Mouse (Mus musculus) embryonic facial prominence, embryonic 12.5 days (tissue): ENCODE measurements around the gene Sgsh. TPM values are rescaled to one million over a fixed set of nuclear protein-coding genes. Genes with fewer than 3 reads are reported as not detected.

ENCODE experiments used
- ATAC-seq: fragments of 200-750 bp; cut with Nextera tagmentation; 2 replicates; pipeline ENCODE4 v1.8.0; 2017; ENCODE audit not compliant: insufficient number of reproducible peaks, insufficient read depth, low FRiP score, low TSS enrichment
- H3K27ac ChIP-seq: fragments of 300-500 bp; sonication (generic); 2 replicates; pipeline ENCODE4 v1.5.1; 2016; ENCODE audit warnings: mild to moderate bottlenecking
- H3K27me3 ChIP-seq: fragments of 300-500 bp; sonication (generic); 2 replicates; pipeline ENCODE4 v1.6.1; 2016; ENCODE audit warnings: mild to moderate bottlenecking, moderate library complexity
- H3K36me3 ChIP-seq: fragments of 300-500 bp; sonication (generic); 2 replicates; pipeline ENCODE4 v1.6.1; 2016; ENCODE audit warnings: mild to moderate bottlenecking
- H3K4me1 ChIP-seq: fragments of 300-500 bp; sonication (generic); 2 replicates; pipeline ENCODE4 v1.6.1; 2016
- H3K4me2 ChIP-seq: fragments of 300-500 bp; sonication (generic); replicated peaks from 2 replicates; pipeline ENCODE4 v1.6.1; 2016; ENCODE audit warnings: mild to moderate bottlenecking, moderate library complexity
- H3K4me3 ChIP-seq: fragments of 300-500 bp; sonication (generic); 2 replicates; pipeline ENCODE4 v1.5.1; 2016; ENCODE audit warnings: mild to moderate bottlenecking
- H3K9ac ChIP-seq: fragments of 300-500 bp; sonication (generic); 2 replicates; pipeline ENCODE4 v1.6.1; 2016; ENCODE audit warnings: mild to moderate bottlenecking, moderate library complexity
- H3K9me3 ChIP-seq: fragments of 300-500 bp; sonication (generic); 2 replicates; pipeline ENCODE4 v1.6.1; 2016; ENCODE audit warnings: mild to moderate bottlenecking, moderate library complexity
- WGBS: fragments of 180-500 bp; shearing (Covaris S2); methylation state at CpG from one replicate; pipeline ENCODE4 v1.1.7; 2016; 5-methylcytosine and 5-hydroxymethylcytosine counted together
- polyA plus RNA-seq: library from polyadenylated mRNA; unstranded; fragments of >200 nt; fragmentation: Nextera tagmentation; extraction: Ambion mirVana; gene quantifications from 2 replicates; pipeline ENCODE4 v1.2.1, GENCODE M21; 2016

The Sgsh gene
- polyA plus RNA-seq, 1 experiment from 2014 or later = 5.9 TPM

- H3K4me3 ChIP-seq = no peak overlapping the region
Measured at GRCm38 (mm10) chr11:119363534-119364145, 8.3 kb upstream of the Sgsh start.

GRCm38 (mm10) chr11:119362769-119363533 lies 7.6 kb upstream of the Sgsh start:
- Histone ChIP-seq H3K27me3 (no peaks in the 10 kb centered on the region), H3K9me3 (no peaks in the 10 kb centered on the region), H3K4me3 (no peak overlapping the region), H3K4me1 (no peaks in the 10 kb centered on the region), H3K36me3 (peaks cover 14% of the 10 kb centered on the region), H3K9ac (no peak overlapping the region), H3K27ac (peak overlapping the region; percentile 9; the same call in 1 of the 2 replicates), H3K4me2 (no peak overlapping the region; the same call in 1 of the 2 replicates)
- ATAC-seq = peak; percentile 59; the same call in 1 of the 2 replicates
- 45% methylated on average over 11 of the region's 11 CpGs for WGBS

More at GRCm38 (mm10) chr11:119363534-119364145, 8.3 kb upstream of the Sgsh start:
- WGBS = 32% methylated on average over 11 of the region's 11 CpGs
- Histone ChIP-seq H3K27ac (no peak overlapping the region), H3K9ac (no peak overlapping the region), H3K4me1 (no peaks in the 10 kb centered on the region), H3K36me3 (peaks cover 16% of the 10 kb centered on the region), H3K4me2 (no peak overlapping the region; the same call in 1 of the 2 replicates), H3K9me3 (no peaks in the 10 kb centered on the region), H3K27me3 (no peaks in the 10 kb centered on the region)
- ATAC-seq = peak; percentile 85; the same call in 1 of the 2 replicates

GRCm38 (mm10) chr11:119359089-119359488 lies 3.8 kb upstream of the Sgsh start:
- Histone ChIP-seq H3K4me1 (peaks cover 18% of the 10 kb centered on the region), H3K9ac (no peak overlapping the region), H3K4me3 (no peak overlapping the region), H3K9me3 (no peaks in the 10 kb centered on the region), H3K27me3 (no peaks in the 10 kb centered on the region), H3K4me2 (no peak overlapping the region), H3K36me3 (peaks cover 11% of the 10 kb centered on the region), H3K27ac (no peak overlapping the region)
- ATAC-seq = no peak
- WGBS = 86% methylated on average over 10 of the region's 10 CpGs

GRCm38 (mm10) chr11:119354798-119355442 lies 416 bp downstream of the Sgsh start:
- 0 out of 2 replicates have a peak, but pooled peaks have one; percentile 20 for ATAC-seq
- Histone ChIP-seq H3K4me1 (peaks cover 18% of the 10 kb centered on the region), H3K27me3 (0 out of 2 replicates have a peak, but pooled peaks cover 6% of the 10 kb centered on the region), H3K4me3 (peak overlapping the region; percentile 67), H3K4me2 (peak overlapping the region; percentile 80), H3K9me3 (no peaks in the 10 kb centered on the region), H3K36me3 (peaks cover 5% of the 10 kb centered on the region; the same call in 1 of the 2 replicates), H3K27ac (peak overlapping the region; percentile 74), H3K9ac (peak overlapping the region; percentile 78)
- WGBS = 5% methylated on average over 23 of the region's 23 CpGs

GRCm38 (mm10) chr11:119353946-119354345 lies 1.4 kb downstream of the Sgsh start:
- 85% methylated on average over 4 of the region's 4 CpGs for WGBS
- no peak overlapping the region for H3K4me2 ChIP-seq

DNA sequence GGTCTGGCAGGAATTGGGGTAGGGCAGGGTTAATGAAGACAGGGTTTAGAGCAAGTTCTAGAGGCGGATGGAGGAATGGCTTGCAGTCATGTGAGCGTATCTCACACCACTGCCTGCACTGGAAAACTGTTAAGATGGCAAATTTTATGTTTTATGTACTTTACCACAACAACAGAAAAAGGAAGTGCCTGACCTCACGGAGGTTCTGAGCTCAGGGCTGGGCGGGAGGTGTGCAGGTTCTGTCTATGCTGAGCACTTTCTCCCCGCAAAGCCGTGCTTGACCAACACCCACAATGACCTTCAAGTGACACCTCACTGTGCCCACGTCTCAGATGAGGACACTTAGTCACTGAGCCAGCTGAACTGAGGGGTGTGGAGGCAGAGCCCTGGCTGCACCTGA lies 3.2 kb downstream of the Sgsh start:
- Histone ChIP-seq H3K9ac (no peak overlapping the region), H3K27ac (no peak overlapping the region), H3K27me3 (0 out of 2 replicates have a peak, but pooled peaks cover 6% of the 10 kb centered on the region), H3K36me3 (no peaks in the 10 kb centered on the region), H3K4me2 (no peak overlapping the region), H3K4me1 (peaks cover 18% of the 10 kb centered on the region), H3K9me3 (no peaks in the 10 kb centered on the region), H3K4me3 (no peak overlapping the region)
- ATAC-seq = no peak
- 78% methylated on average over 7 of the region's 7 CpGs for WGBS

More at GRCm38 (mm10) chr11:119353946-119354345, 1.4 kb downstream of the Sgsh start:
- H3K27me3 ChIP-seq = 0 out of 2 replicates have a peak, but pooled peaks cover 6% of the 10 kb centered on the region
- no peaks in the 10 kb centered on the region for H3K36me3 ChIP-seq
- H3K27ac ChIP-seq = no peak overlapping the region
- no peaks in the 10 kb centered on the region for H3K9me3 ChIP-seq
- H3K4me3 ChIP-seq = no peak overlapping the region
- peaks cover 18% of the 10 kb centered on the region for H3K4me1 ChIP-seq
- H3K9ac ChIP-seq = no peak overlapping the region
- ATAC-seq = no peak

DNA sequence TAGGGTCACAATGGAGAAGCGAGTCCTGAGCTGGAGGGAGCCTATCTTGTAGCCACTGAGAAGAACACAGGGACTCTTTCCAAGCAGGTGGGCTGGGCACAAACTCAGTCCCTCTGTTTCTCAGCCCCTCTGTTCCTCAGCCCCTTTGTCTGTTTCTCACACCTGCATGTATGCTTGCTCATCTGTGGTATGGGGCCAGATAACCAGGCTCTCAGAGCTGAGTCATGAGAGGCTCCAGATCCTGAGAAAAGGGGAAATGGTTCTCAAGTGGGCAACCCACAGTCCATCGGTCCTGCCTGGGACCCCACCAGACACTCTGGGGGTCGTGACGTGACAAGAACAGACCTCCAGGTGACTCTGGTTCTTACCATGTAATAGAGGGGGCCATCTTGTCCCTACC lies 8.2 kb downstream of the Sgsh start:
- Histone ChIP-seq H3K9ac (no peak overlapping the region), H3K4me1 (no peaks in the 10 kb centered on the region), H3K27ac (no peak overlapping the region), H3K9me3 (no peaks in the 10 kb centered on the region), H3K4me3 (no peak overlapping the region), H3K4me2 (no peak overlapping the region), H3K36me3 (no peaks in the 10 kb centered on the region), H3K27me3 (no peaks in the 10 kb centered on the region)
- WGBS = 87% methylated on average over 4 of the region's 4 CpGs
- no peak for ATAC-seq

- no peak overlapping the region for H3K27ac ChIP-seq
- H3K4me2 ChIP-seq = no peak overlapping the region
- no peaks in the 10 kb centered on the region for H3K36me3 ChIP-seq
- no peaks in the 10 kb centered on the region for H3K27me3 ChIP-seq
- H3K4me3 ChIP-seq = no peak overlapping the region
- H3K9ac ChIP-seq = no peak overlapping the region
- no peak for ATAC-seq
- H3K9me3 ChIP-seq = no peaks in the 10 kb centered on the region
- 72% methylated on average over 6 of the region's 6 CpGs for WGBS
- no peaks in the 10 kb centered on the region for H3K4me1 ChIP-seq
Measured at GRCm38 (mm10) chr11:119344865-119345264, 10.5 kb downstream of the Sgsh start.

GRCm38 (mm10) chr11:119344178-119344577 lies 11.2 kb downstream of the Sgsh start:
- Histone ChIP-seq H3K27me3 (no peaks in the 10 kb centered on the region), H3K4me3 (no peak overlapping the region), H3K4me2 (no peak overlapping the region), H3K36me3 (no peaks in the 10 kb centered on the region), H3K4me1 (no peaks in the 10 kb centered on the region), H3K9ac (no peak overlapping the region), H3K9me3 (no peaks in the 10 kb centered on the region), H3K27ac (no peak overlapping the region)
- 85% methylated on average over 8 of the region's 8 CpGs for WGBS
- no peak for ATAC-seq

DNA sequence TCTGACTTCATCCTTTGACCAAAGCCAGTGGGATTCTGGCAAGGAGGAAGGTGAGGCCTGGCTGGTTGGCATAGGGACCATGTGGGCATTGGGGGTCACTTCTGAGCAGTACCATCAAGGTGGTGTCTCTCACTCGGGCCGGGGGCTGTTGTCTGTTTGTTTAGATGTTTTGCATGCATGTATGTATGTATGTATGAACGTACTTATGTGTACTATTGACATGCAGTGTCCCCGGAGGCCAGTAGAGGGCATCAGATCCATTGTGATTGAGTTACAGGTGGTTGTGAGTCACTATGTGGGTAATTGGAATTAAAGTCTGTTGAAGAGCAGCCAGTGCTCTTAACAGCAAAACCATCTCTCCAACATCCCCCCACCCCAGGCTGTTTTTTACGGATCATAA lies 15.7 kb downstream of the Sgsh start:
- 8% methylated on average over 5 of the region's 5 CpGs for WGBS
- Histone ChIP-seq H3K4me1 (no peaks in the 10 kb centered on the region), H3K36me3 (no peaks in the 10 kb centered on the region), H3K9me3 (no peaks in the 10 kb centered on the region), H3K9ac (0 out of 2 replicates have a peak overlapping the region, but pooled peaks have one; percentile 3), H3K27ac (no peak overlapping the region), H3K27me3 (no peaks in the 10 kb centered on the region; the same call in 1 of the 2 replicates), H3K4me3 (no peak overlapping the region), H3K4me2 (no peak overlapping the region)
- ATAC-seq = no peak

DNA sequence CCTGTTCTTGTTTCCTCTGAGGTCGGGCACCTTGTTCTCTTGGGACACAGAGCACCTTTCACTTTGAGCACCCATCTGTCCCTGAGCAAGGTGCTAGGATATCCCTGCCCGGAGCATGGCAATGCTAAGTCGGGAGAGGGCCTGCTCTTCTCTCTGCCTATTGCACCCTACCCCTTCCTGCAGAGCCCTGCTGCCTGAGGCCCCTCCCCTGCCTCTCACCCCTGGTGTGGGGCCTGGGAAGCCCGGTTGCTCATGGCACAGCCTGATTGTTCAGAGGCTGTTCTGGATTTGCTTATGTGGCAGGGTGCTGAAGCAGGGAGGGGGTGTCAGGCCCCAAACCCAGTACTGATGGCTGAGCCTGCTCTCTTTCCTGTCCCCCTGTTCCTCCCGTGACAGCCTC lies 16.2 kb downstream of the Sgsh start:
- Histone ChIP-seq H3K9ac (0 out of 2 replicates have a peak overlapping the region, but pooled peaks have one; percentile 3), H3K27me3 (no peaks in the 10 kb centered on the region; the same call in 1 of the 2 replicates), H3K27ac (no peak overlapping the region), H3K9me3 (no peaks in the 10 kb centered on the region), H3K4me1 (no peaks in the 10 kb centered on the region), H3K4me3 (no peak overlapping the region), H3K36me3 (no peaks in the 10 kb centered on the region), H3K4me2 (no peak overlapping the region)
- WGBS = 52% methylated on average over 5 of the region's 5 CpGs
- ATAC-seq = no peak
